Mouse (Mus musculus) left cerebral cortex, postnatal 10 days (tissue): ENCODE measurements around the gene Trim8. TPM values are rescaled to one million over a fixed set of nuclear protein-coding genes. Genes with fewer than 3 reads are reported as not detected.

Experiments used
- DNase-seq, 2 experiments: peaks; one replicate each; pipeline ENCODE4 v3.0.0; 2021 to 2022; ENCODE audit warnings: low spot score in 2 of 2, mixed read lengths in 1 of 2; ENCODE audit errors: extremely low spot score in 1 of 2
- intact Hi-C: fragments of 180-260 bp; cut with DNase I; formaldehyde crosslinking; loops from one replicate; pipeline ENCODE4 v1.15.1; 2025
- total RNA-seq, 2 experiments: library from RNA; stranded (reverse); gene quantifications; 2 replicates each; pipeline ENCODE4 v1.2.3; 2021

The Trim8 gene
- total RNA-seq, 2 experiments from 2014 or later: 101 to 108 TPM

DNA sequence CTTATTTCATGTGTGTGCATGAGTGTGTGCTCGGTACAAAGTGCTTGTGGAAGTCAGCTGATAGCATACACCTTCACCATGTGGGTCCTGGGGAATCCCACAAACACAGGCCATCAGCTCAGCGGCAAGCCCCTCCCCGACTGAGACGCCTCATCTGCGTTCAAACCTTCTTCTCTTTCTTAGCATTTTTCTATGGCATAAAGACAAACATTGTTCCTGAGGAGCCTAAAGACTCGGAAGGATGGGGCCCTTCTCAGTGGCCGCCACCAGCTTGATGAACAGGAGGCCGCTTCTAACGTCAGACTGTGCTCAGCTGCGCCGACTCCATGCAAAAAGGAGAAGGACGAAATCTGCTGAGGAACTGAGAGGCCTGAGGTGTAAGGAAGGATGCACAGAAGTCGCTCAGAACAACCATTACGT, 62.6 kb downstream of the Trim8 start:
- no peak for DNase-seq
- intact Hi-C loops: no loop called here

Other genes with a start within 250 kb of the Trim8 start
- gene Nfkb2, start 197.4 kb upstream of the Trim8 start, total RNA-seq: 1 to 10 TPM; 2.0 to 2.4 TPM
- gene Psd, start 174.5 kb upstream of the Trim8 start, total RNA-seq: 100 to 1,000 TPM; 631 to 653 TPM
- gene Fbxl15, start 173.5 kb upstream of the Trim8 start, total RNA-seq: 10 to 100 TPM; 25.9 to 29.2 TPM
- gene Cuedc2, start 163.0 kb upstream of the Trim8 start, total RNA-seq: 100 to 1,000 TPM; 183 to 200 TPM
- gene Mfsd13a, start 160.6 kb upstream of the Trim8 start, total RNA-seq: 10 to 100 TPM; 22.0 to 23.5 TPM
- gene 2310034G01Rik, start 151.4 kb upstream of the Trim8 start, total RNA-seq: under 1 TPM; 0.77 to 0.99 TPM
- 100 to 1,000 TPM; 257 to 271 TPM for gene Actr1a, start 106.0 kb upstream of the Trim8 start, total RNA-seq
- gene Sufu, start 104.8 kb upstream of the Trim8 start, total RNA-seq: 10 to 100 TPM; 16.7 to 18.8 TPM
- 100 to 1,000 TPM; 103 to 104 TPM for gene Arl3, start 71.5 kb downstream of the Trim8 start, total RNA-seq
- gene Sfxn2, start 71.7 kb downstream of the Trim8 start, total RNA-seq: 1 to 10 TPM; 7.8 to 8.1 TPM
- 10 to 100 TPM; 35.2 to 41.7 TPM for gene Wbp1l, start 97.4 kb downstream of the Trim8 start, total RNA-seq
- not detected for gene Cyp17a1, start 171.5 kb downstream of the Trim8 start, total RNA-seq
- gene Borcs7, start 188.2 kb downstream of the Trim8 start, total RNA-seq: 10 to 100 TPM; 21.4 to 23.7 TPM
- 10 to 100 TPM; 18.7 to 18.9 TPM for gene As3mt, start 205.8 kb downstream of the Trim8 start, total RNA-seq